Mouse (Mus musculus) neural tube, embryonic 12.5 days (tissue): ENCODE data around the gene Tnfsf10. TPM values are rescaled to one million over a fixed set of nuclear protein-coding genes. Genes with fewer than 3 reads are reported as not detected.
A peak's percentile ranks its signal among the peaks of the same experiment; 100 is the strongest.
"Not testable (repeated sequence)": the region's sequence is repeated elsewhere in the genome, so short reads cannot be mapped to it uniquely, and the experiment has no call there.

Source experiments
- ATAC-seq: fragments of 200-750 bp; cut with Nextera tagmentation; 2 replicates; pipeline ENCODE4 v1.8.0; 2017; ENCODE audit warnings: low read depth, mild to moderate bottlenecking, moderate TSS enrichment, moderate library complexity; ENCODE audit not compliant: low FRiP score
- H3K27ac ChIP-seq: fragments of 300-500 bp; sonication (generic); 2 replicates; pipeline ENCODE4 v1.5.1; 2016
- H3K27me3 ChIP-seq: fragments of 300-500 bp; sonication (generic); replicated peaks from 2 replicates; pipeline ENCODE4 v1.6.1; 2016; ENCODE audit warnings: mild to moderate bottlenecking
- H3K36me3 ChIP-seq: fragments of 300-500 bp; sonication (generic); 2 replicates; pipeline ENCODE4 v1.6.1; 2016; ENCODE audit warnings: mild to moderate bottlenecking
- H3K4me1 ChIP-seq: fragments of 300-500 bp; sonication (generic); 2 replicates; pipeline ENCODE4 v1.6.1; 2016
- H3K4me2 ChIP-seq: fragments of 300-500 bp; sonication (generic); replicated peaks from 2 replicates; pipeline ENCODE4 v1.6.1; 2016; ENCODE audit warnings: mild to moderate bottlenecking
- H3K4me3 ChIP-seq: fragments of 300-500 bp; sonication (generic); 2 replicates; pipeline ENCODE4 v1.5.1; 2016
- H3K9ac ChIP-seq: fragments of 300-500 bp; sonication (generic); 2 replicates; pipeline ENCODE4 v1.6.1; 2016; ENCODE audit warnings: mild to moderate bottlenecking
- H3K9me3 ChIP-seq: fragments of 300-500 bp; sonication (generic); 2 replicates; pipeline ENCODE4 v1.6.1; 2016; ENCODE audit warnings: mild to moderate bottlenecking
- WGBS: fragments of 180-500 bp; shearing (Covaris S2); methylation state at CpG from one replicate; pipeline ENCODE4 v1.1.7; 2016; 5-methylcytosine and 5-hydroxymethylcytosine counted together
- polyA plus RNA-seq: library from polyadenylated mRNA; unstranded; fragments of >200 nt; fragmentation: Nextera tagmentation; extraction: Ambion mirVana; gene quantifications from 2 replicates; pipeline ENCODE4 v1.2.1, GENCODE M21; 2016

The Tnfsf10 gene
- polyA plus RNA-seq, 1 experiment from 2014 or later = not detected

DNA sequence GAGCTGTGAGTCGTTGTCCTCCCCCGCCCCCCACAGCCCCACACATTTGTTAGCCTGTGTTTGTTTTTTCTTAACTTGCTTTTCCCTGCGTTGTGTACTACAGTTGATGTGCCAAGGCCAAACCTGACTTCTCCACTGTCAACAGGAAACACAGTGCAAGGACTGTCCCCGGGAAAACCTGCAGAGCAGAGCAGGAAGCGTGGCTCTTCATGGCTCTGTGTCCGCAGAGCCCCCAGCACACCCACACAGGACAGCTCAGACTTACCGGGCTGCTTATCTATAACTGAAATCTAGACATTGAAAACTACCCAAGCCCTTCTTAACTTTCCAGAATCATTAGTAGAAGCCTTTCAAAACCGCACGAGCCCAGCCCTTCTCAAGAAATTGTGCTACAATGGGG lies 31.8 kb upstream of the Tnfsf10 start:
- 81% methylated on average over 9 of the region's 9 CpGs for WGBS

DNA sequence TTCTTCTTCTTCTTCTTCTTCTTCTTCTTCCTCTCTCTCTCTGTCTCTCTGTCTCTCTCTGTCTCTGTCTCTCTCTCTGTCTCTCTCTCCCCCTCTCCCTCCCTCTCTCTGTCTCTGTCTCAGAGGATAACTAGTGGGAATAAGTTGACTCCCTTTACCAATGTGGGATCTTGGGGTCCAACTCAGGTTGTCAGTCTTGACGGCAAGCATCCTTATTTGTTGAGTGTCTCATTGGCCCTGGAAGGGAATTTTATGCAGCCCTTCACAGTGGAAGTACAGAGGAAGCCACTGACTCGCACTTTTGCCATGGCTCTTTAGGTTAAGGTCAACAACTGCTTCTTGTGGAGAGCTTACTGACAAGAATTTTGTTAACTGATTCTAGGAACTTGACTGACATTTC lies 28.5 kb upstream of the Tnfsf10 start:
- no peak overlapping the region for H3K4me3 ChIP-seq
- H3K4me2 ChIP-seq = no peak overlapping the region
- H3K36me3 ChIP-seq = no peaks in the 10 kb centered on the region
- H3K9ac ChIP-seq = no peak overlapping the region
- 77% methylated on average over 2 of the region's 2 CpGs for WGBS
- no peaks in the 10 kb centered on the region for H3K9me3 ChIP-seq
- no peak overlapping the region for H3K27ac ChIP-seq
- H3K27me3 ChIP-seq = no peaks in the 10 kb centered on the region
- H3K4me1 ChIP-seq = no peaks in the 10 kb centered on the region
- ATAC-seq = no peak

More for the DNA sequence above, 31.8 kb upstream of the Tnfsf10 start:
- no peak overlapping the region for H3K4me2 ChIP-seq
- H3K27ac ChIP-seq = no peak overlapping the region
- H3K9me3 ChIP-seq = no peaks in the 10 kb centered on the region
- H3K9ac ChIP-seq = no peak overlapping the region
- ATAC-seq = no peak
- H3K36me3 ChIP-seq = no peaks in the 10 kb centered on the region
- no peaks in the 10 kb centered on the region for H3K27me3 ChIP-seq
- no peak overlapping the region for H3K4me3 ChIP-seq
- H3K4me1 ChIP-seq = 0 out of 2 replicates have a peak, but pooled peaks cover 3% of the 10 kb centered on the region

DNA sequence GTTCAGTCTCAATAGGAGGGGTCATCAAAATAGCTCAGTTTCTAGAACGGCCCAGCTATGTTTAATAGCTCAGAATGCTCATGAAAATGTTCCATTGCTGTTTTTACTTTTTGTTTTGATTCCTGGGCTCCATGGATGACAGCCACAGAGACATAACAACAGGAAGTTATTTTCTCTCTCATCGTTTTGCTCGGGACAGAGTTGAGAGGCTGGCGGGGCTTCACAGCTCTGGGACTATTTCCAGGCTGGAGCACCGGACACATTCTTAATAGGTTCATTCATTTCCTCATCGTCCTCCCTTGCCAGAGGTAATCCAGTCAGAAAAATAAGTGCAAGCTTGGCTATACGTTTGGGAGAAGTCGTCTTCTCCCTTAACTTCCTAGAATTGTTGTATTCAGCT lies 27.9 kb upstream of the Tnfsf10 start:
- H3K27me3 ChIP-seq = no peaks in the 10 kb centered on the region
- 79% methylated on average over 8 of the region's 8 CpGs for WGBS

DNA sequence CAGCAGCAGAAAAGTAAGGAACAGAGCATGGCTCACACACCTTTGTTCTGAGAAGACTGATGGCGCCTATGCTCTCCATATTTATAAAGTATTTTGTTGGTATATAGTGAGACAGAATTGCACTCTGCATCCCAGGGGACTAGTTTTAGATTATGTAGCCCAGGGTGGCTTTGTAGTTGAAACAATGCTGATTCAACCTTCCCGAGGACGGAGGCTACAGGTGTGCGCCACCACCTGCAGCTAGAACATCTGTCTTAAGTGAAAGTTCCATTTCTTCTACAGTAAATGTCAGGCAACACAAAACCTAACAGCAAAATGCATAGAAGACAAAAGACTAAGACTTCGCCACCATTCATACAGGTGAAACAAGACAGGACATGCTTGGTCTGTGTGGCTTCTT lies 26.5 kb upstream of the Tnfsf10 start:
- no peaks in the 10 kb centered on the region for H3K4me1 ChIP-seq
- H3K4me3 ChIP-seq = no peak overlapping the region
- no peaks in the 10 kb centered on the region for H3K36me3 ChIP-seq
- no peaks in the 10 kb centered on the region for H3K27me3 ChIP-seq
- H3K4me2 ChIP-seq = no peak overlapping the region
- no peak for ATAC-seq
- WGBS = 80% methylated on average over 5 of the region's 5 CpGs
- no peaks in the 10 kb centered on the region for H3K9me3 ChIP-seq
- H3K9ac ChIP-seq = no peak overlapping the region
- H3K27ac ChIP-seq = no peak overlapping the region

More for the DNA sequence above, 27.9 kb upstream of the Tnfsf10 start:
- Histone ChIP-seq H3K9me3 (no peaks in the 10 kb centered on the region), H3K4me2 (no peak overlapping the region), H3K4me1 (no peaks in the 10 kb centered on the region), H3K27ac (no peak overlapping the region), H3K9ac (no peak overlapping the region), H3K36me3 (no peaks in the 10 kb centered on the region), H3K4me3 (no peak overlapping the region)
- ATAC-seq = no peak

DNA sequence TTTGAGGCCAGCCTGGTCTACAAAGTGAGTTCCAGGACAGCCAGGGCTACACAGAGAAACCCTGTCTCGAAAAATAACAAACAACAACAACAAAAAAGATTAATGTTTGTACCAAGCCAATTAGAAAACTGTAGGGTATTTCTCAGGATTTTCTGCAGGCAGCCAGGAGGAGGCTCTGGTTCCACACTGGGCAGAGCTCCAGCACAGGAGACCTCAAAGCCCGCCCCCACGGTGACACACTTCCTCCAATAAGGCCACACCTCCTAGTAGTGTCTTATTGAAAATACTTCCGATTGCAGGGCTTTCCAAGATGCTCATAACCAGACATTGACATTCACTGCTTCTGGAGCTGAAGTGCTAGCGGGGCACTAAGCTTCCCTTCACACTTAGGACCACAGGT lies 25.9 kb upstream of the Tnfsf10 start:
- not testable (repeated sequence) for H3K9me3 ChIP-seq, ATAC-seq, H3K4me1 ChIP-seq, H3K27ac ChIP-seq, H3K27me3 ChIP-seq, H3K9ac ChIP-seq, H3K36me3 ChIP-seq, H3K4me2 ChIP-seq, H3K4me3 ChIP-seq
- WGBS = 89% methylated on average over 5 of the region's 5 CpGs

DNA sequence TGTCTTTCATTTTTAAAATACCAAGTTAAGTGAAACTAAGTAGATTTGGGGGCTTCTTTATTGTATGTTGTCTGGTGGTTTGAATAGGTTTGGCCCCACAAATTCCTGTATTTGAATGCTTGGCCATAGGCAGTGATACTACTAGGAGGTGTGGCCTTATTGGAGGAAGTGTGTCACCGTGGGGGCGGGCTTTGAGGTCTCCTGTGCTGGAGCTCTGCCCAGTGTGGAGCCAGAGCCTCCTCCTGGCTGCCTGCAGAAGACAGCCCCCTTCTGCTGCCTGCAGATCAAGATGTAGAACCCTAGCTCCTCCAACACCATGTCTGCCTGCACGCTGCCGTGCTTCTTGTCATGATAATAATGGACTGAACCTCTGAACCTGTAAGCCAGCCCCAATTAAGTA lies 25.4 kb upstream of the Tnfsf10 start:
- 91% methylated on average over 4 of the region's 4 CpGs for WGBS
- H3K9me3 ChIP-seq, H3K27ac ChIP-seq, ATAC-seq, H3K4me1 ChIP-seq, H3K36me3 ChIP-seq, H3K27me3 ChIP-seq, H3K4me2 ChIP-seq, H3K9ac ChIP-seq, H3K4me3 ChIP-seq: not testable (repeated sequence)

DNA sequence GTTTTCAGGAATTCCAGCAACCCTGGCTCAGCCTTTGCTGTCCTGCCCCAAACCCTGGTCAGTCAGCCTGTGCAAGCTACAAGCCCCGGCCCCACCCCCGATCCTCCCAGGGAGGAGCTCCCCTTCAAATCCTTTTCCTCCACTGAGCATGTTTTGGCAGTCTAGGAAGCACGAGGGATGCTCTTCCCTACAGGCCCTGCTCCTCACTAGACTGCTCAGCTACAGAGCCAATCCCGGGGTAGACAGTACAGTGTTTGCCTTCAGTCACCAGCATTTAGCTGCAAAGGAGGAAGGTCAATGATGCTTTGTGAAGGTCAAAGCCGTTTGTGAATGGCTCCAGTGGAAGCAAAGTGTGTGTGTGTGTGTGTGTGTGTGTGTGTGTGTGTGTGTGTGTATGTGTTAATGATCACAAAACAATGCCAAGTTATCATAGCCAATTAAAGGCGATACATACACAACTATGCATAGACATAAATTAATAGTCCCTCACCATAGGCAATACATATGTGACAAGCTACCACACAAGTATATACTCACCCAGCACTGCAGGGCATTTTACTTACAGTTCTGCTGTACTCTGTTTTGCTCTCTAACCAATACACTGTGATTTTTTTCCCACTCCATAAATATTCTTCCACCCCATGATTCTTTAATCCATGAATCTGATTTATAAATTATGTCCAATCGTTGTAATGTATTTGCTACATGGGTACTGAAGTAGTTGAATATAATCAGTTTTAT lies 23.0 kb upstream of the Tnfsf10 start:
- no peak overlapping the region for H3K9ac ChIP-seq
- H3K27ac ChIP-seq = no peak overlapping the region
- H3K4me3 ChIP-seq = no peak overlapping the region
- no peak overlapping the region for H3K4me2 ChIP-seq
- no peaks in the 10 kb centered on the region for H3K4me1 ChIP-seq
- no peaks in the 10 kb centered on the region for H3K27me3 ChIP-seq
- no peaks in the 10 kb centered on the region for H3K36me3 ChIP-seq
- no peaks in the 10 kb centered on the region for H3K9me3 ChIP-seq
- WGBS = 66% methylated on average over 7 of the region's 7 CpGs
- ATAC-seq = peak; percentile 61; the same call in 1 of the 2 replicates

DNA sequence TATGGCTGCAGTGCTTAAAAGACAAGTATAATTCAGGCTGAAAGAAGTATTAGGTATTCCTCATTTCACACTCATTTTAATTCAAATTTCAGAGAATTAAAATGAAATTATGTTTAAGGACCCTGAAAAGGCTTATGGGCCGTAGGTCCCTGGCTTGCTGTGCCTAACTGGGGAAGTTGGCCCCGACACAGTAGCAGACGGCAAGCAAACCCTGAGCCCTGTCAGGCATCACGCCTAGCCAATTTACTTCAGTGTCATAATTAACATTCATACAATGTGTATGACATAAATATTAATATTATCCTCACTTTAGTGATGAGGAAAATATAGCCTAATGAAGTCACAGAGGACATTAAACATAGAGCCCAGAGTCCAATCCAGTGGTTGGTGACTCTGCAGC lies 16.4 kb upstream of the Tnfsf10 start:
- WGBS = 89% methylated on average over 4 of the region's 4 CpGs
- Histone ChIP-seq H3K4me3 (no peak overlapping the region), H3K9ac (no peak overlapping the region), H3K9me3 (no peaks in the 10 kb centered on the region), H3K27ac (no peak overlapping the region), H3K4me2 (no peak overlapping the region), H3K27me3 (no peaks in the 10 kb centered on the region), H3K36me3 (no peaks in the 10 kb centered on the region), H3K4me1 (no peaks in the 10 kb centered on the region)
- ATAC-seq = no peak

DNA sequence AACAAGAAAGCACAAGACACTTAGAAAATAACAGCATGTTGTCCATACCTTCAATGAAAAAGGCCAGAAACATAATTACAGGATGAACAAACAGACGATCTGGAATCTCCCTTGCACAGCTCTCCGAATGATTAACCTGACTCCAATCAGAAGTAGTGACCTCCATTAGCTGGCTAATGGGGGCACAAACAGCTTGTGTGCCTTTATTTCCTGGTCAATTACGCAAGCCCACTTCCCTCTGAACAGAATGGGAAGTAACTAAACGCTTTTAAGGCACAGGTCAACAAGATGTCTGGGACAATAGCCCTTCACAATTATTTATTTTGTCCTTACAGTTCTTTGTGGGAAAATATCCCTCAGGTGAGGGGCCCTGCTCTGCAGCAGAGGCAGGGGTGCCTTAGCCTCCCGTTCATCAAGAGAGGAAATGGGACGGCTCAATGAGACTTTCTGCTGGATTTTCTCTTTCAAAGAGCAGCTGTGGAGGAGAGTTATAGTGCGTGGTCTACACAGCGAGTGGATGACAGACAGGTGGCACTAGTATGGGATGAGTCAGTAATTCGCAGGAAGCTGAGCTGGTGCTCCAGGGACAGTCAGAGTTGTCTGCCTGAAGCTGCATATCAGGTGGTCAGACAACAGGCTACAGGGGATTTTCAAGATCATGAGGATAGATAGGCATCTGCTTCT lies 14.3 kb upstream of the Tnfsf10 start:
- Histone ChIP-seq H3K4me3 (no peak overlapping the region), H3K36me3 (no peaks in the 10 kb centered on the region), H3K9me3 (no peaks in the 10 kb centered on the region), H3K27ac (no peak overlapping the region), H3K9ac (no peak overlapping the region), H3K4me1 (no peaks in the 10 kb centered on the region), H3K27me3 (no peaks in the 10 kb centered on the region), H3K4me2 (no peak overlapping the region)
- WGBS = 56% methylated on average over 9 of the region's 9 CpGs
- no peak for ATAC-seq

DNA sequence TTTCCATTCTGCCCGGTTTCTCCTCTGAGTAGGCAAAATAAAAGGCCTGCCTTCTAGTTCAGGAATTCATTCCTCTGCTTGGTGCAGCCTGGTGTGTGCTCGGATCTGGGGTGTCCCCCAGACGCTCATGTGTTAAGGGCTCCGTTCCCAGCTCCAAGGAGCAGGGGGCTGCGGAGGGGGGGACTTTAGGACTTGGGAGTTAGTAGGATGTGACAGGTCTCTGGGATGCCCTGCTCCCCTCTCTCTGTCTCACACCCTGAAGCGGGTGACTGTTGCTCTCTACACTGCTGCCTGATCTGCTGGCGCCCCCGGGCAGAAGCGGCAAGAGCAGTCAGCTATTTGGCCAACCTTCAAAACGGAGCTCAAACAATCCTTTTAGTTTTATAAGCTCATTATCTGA lies 10.0 kb upstream of the Tnfsf10 start:
- Histone ChIP-seq H3K36me3 (no peaks in the 10 kb centered on the region), H3K4me3 (no peak overlapping the region), H3K27ac (no peak overlapping the region), H3K4me2 (no peak overlapping the region), H3K9ac (no peak overlapping the region), H3K9me3 (no peaks in the 10 kb centered on the region), H3K27me3 (no peaks in the 10 kb centered on the region), H3K4me1 (no peaks in the 10 kb centered on the region)
- no peak for ATAC-seq
- 87% methylated on average over 10 of the region's 10 CpGs for WGBS

DNA sequence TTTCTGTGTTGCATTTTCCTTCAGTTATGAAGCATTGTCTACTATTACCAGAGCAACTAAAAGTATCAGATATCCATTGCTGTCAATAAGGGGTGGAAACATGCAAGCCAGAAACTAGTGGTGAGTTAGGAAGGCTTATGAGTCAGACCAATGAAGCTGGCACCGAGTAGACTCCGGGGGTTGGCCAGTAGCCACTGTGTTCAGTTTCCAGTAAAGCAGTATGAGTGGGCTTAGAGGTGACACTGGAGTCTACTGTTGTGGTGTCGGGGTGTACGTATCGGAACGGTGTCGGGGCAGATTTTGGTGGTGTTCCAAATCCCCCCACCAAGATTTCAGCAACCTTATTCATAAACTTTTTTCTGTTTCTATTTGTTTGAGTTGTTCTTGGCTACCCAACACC lies 5.9 kb upstream of the Tnfsf10 start:
- H3K27me3 ChIP-seq = no peaks in the 10 kb centered on the region
- no peak overlapping the region for H3K4me3 ChIP-seq
- no peak for ATAC-seq
- no peaks in the 10 kb centered on the region for H3K4me1 ChIP-seq
- H3K36me3 ChIP-seq = no peaks in the 10 kb centered on the region
- 96% methylated on average over 7 of the region's 7 CpGs for WGBS
- H3K9me3 ChIP-seq = no peaks in the 10 kb centered on the region
- H3K4me2 ChIP-seq = no peak overlapping the region
- H3K9ac ChIP-seq = no peak overlapping the region
- H3K27ac ChIP-seq = no peak overlapping the region

DNA sequence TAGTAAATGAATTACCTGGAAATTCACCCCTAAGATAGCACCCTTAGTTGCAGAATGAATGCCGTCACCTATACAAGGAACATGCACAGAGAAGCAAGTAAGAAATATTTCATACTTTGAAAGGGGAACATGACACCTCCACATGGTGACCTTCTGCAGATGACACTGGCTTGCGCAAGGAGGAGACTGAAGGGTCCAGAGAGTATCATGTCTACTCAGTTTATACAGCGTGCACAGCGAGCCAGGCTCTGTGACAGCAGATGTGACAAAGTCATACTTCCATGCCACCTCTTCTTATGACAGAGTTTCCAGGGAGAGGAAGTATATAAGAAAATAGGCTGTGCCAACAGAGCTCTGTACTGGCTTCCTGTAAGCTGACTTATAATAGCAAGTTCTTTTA lies 5.4 kb upstream of the Tnfsf10 start:
- no peaks in the 10 kb centered on the region for H3K4me1 ChIP-seq
- H3K4me2 ChIP-seq = no peak overlapping the region
- ATAC-seq = no peak
- no peaks in the 10 kb centered on the region for H3K9me3 ChIP-seq
- H3K36me3 ChIP-seq = no peaks in the 10 kb centered on the region
- no peak overlapping the region for H3K4me3 ChIP-seq
- H3K9ac ChIP-seq = no peak overlapping the region
- H3K27ac ChIP-seq = no peak overlapping the region
- no peaks in the 10 kb centered on the region for H3K27me3 ChIP-seq
- 94% methylated on average over 4 of the region's 4 CpGs for WGBS
